Mouse (Mus musculus) spleen, postnatal 0 days (tissue): ENCODE results near the gene Olfr744. TPM values are rescaled to one million over a fixed set of nuclear protein-coding genes. Genes with fewer than 3 reads are reported as not detected.

Source experiments
- polyA plus RNA-seq: library from polyadenylated mRNA; unstranded; fragments of >200 nt; fragmentation: Nextera tagmentation; extraction: Ambion mirVana; gene quantifications from 2 replicates; pipeline ENCODE4 v1.2.1, GENCODE M21; 2015

The Olfr744 gene
- polyA plus RNA-seq, result not detected in 2 replicates

DNA sequence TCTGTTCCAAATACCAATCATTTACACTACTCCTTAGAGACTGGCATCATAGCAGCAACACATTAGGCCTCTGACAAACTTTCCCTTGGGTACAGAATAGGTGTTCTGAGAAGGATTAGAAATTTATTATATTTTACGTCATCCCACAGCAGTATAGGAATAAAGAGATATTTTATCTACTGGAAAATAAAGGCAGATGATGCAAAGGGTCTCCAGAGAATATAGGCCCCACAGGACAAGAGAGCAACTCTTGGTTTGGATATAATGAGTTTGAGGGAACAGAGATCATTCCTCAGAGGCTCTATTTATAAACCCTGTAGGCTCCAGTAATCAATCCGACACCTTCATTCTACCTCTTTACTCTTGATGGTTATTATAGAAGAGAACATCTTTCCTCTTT is at the start of gene Olfr744:
TSS of gene Olfr744 (plus strand) at position 301 of the 400 bp plus-strand sequence.

GRCm38 (mm10) chr14:50639088-50639487 is 24.4 kb downstream of the Olfr744 start, which contains the start of gene Olfr745:
Olfr745 (plus strand) TSS chr14:50639388.

GRCm38 (mm10) chr14:50646783-50647182 is 32.1 kb downstream of the Olfr744 start, which contains the start of gene Olfr746:
Olfr746 (plus strand) TSS chr14:50647083.

Other genes with a start within 250 kb of the Olfr744 start
- gene Olfr736, start 233.7 kb upstream of the Olfr744 start, polyA plus RNA-seq, result not detected in 2 replicates
- gene Olfr738, start 207.3 kb upstream of the Olfr744 start, polyA plus RNA-seq, result not detected in 2 replicates
- gene Olfr739, start 196.3 kb upstream of the Olfr744 start, polyA plus RNA-seq, result not detected in 2 replicates
- not detected in 2 replicates for gene Olfr740, start 169.3 kb upstream of the Olfr744 start, polyA plus RNA-seq
- not detected in 2 replicates for gene Olfr741, start 142.1 kb upstream of the Olfr744 start, polyA plus RNA-seq
- not detected in 2 replicates for gene Olfr742, start 111.3 kb upstream of the Olfr744 start, polyA plus RNA-seq
- gene Olfr743, start 93.0 kb upstream of the Olfr744 start, polyA plus RNA-seq, result not detected in 2 replicates
- not detected in 2 replicates for gene Olfr745, start 24.5 kb downstream of the Olfr744 start, polyA plus RNA-seq
- not detected in 2 replicates for gene Olfr746, start 32.2 kb downstream of the Olfr744 start, polyA plus RNA-seq
- gene Olfr747, start 78.3 kb downstream of the Olfr744 start, polyA plus RNA-seq, result not detected in 2 replicates
- gene Olfr748, start 92.5 kb downstream of the Olfr744 start, polyA plus RNA-seq, result not detected in 2 replicates
- gene Olfr749, start 130.2 kb downstream of the Olfr744 start, polyA plus RNA-seq, result not detected in 2 replicates
- 27.9 and 32.0 TPM in 2 replicates for gene Ttc5, start 170.6 kb downstream of the Olfr744 start, polyA plus RNA-seq
- gene Ccnb1ip1, start 192.9 kb downstream of the Olfr744 start, polyA plus RNA-seq, result not detected in 2 replicates
- gene Parp2, start 193.0 kb downstream of the Olfr744 start, polyA plus RNA-seq, result 44.8 and 46.3 TPM in 2 replicates